Mouse (Mus musculus) olfactory bulb, adult 2 months (tissue): ENCODE data around the gene Ccnl1.

ENCODE experiments used
- CTCF ChIP-seq: fragments of 200-500 bp; IDR thresholded peaks from 2 replicates; pipeline ENCODE4 v1.5.1; 2012; ENCODE audit warnings: low read depth, mild to moderate bottlenecking, low read length, moderate library complexity; ENCODE audit not compliant: insufficient read depth
- POLR2A ChIP-seq: fragments of 200-500 bp; IDR thresholded peaks from 2 replicates; pipeline ENCODE4 v1.6.1; 2012; ENCODE audit warnings: mild to moderate bottlenecking, low read depth, low read length, moderate library complexity; ENCODE audit not compliant: insufficient read depth

- TF ChIP-seq POLR2A (no peak), CTCF (no peak)
These were observed 22.9 kb downstream of the Ccnl1 start for GRCm38 (mm10) chr3:65935153-65935552.
